Comparison of ENCODE assay signal across 23 mouse cellular contexts in genomic region chr2:117877816-117878215, GRCm38 (mm10).
DNase-seq lines count a peak whose midpoint lies in the region; ATAC-seq lines count a peak whose summit lies in the region.
"Had no signal": no experiment of that assay in that cellular context is flagged by ENCODE, and none has a peak within 500 bp of the region (broad histone marks: within the 10 kb centered on the region; RNA-seq: fewer than 3 reads in every experiment).

No protein-coding gene starts in this region.

- no peak overlapping the region for H3K9ac ChIP-seq in embryonic facial prominence, embryonic 14.5 days (ENCODE audit: low read depth, low read length)
- no peak overlapping the region for H3K9ac ChIP-seq in forebrain, embryonic 14.5 days (ENCODE audit: low read length)
- H3K9ac ChIP-seq: embryonic facial prominence, embryonic 13.5 days; forebrain, embryonic 13.5 days; hindbrain, embryonic 13.5 days; midbrain, embryonic 12.5 days had no signal

- ATAC-seq in embryonic facial prominence, embryonic 14.5 days (ENCODE audit: low read depth), result no peak
- no peak for ATAC-seq in granulocyte monocyte progenitor cell, adult 5-6 weeks (replicated peaks; ENCODE audit: poor library complexity, severe bottlenecking)
- no peak for ATAC-seq in forebrain, embryonic 14.5 days
- ATAC-seq: forebrain, embryonic 13.5 days had no signal

- peak; percentile 71 for DNase-seq in embryonic facial prominence, embryonic 14.5 days (ENCODE audit: low spot score)
- DNase-seq in embryonic facial prominence, embryonic 10.5 days (ENCODE audit: low spot score), result no peak
- peak; percentile 7 to 13 for DNase-seq in urinary bladder, postnatal 36 days (ENCODE audit: low spot score in 2 of 2)
- DNase-seq in urinary bladder, adult 2 months (ENCODE audit: low spot score), result no peak
- peak; percentile 57 for DNase-seq in lung, postnatal 25 days (ENCODE audit: low spot score)
- no peak for DNase-seq in retina, postnatal 1 day
- DNase-seq in forebrain, embryonic 14.5 days (ENCODE audit: low spot score), result no peak
- DNase-seq: adrenal gland, postnatal 10 days; cerebellum, adult 18-20 months; cerebellum, postnatal 14 days; gastrocnemius, postnatal 14 days; heart, adult 2 months; left cerebral cortex, postnatal 4 days; right cerebral cortex, postnatal 25 days; spleen, adult 18-20 months; thymus, adult 18-20 months; thymus, postnatal 36 days had no signal

- no peak overlapping the region for H3K4me3 ChIP-seq in embryonic facial prominence, embryonic 14.5 days (ENCODE audit: low read depth, low read length)
- no peak overlapping the region for H3K4me3 ChIP-seq in embryonic facial prominence, embryonic 10.5 days
- H3K4me3 ChIP-seq in forebrain, embryonic 14.5 days (ENCODE audit: low read depth, low read length), result no peak overlapping the region
- H3K4me3 ChIP-seq: embryonic facial prominence, embryonic 13.5 days; forebrain, embryonic 13.5 days; heart, adult 2 months; hindbrain, embryonic 13.5 days; left cerebral cortex, adult 2 months; midbrain, embryonic 12.5 days had no signal

- no peak overlapping the region for H3K4me2 ChIP-seq in embryonic facial prominence, embryonic 14.5 days (ENCODE audit: low read depth, low read length)
- H3K4me2 ChIP-seq in forebrain, embryonic 14.5 days (ENCODE audit: low read length), result no peak overlapping the region
- H3K4me2 ChIP-seq: embryonic facial prominence, embryonic 13.5 days; forebrain, embryonic 13.5 days; hindbrain, embryonic 13.5 days; midbrain, embryonic 12.5 days had no signal

- no peak overlapping the region for H3K27ac ChIP-seq in embryonic facial prominence, embryonic 14.5 days (replicated peaks; ENCODE audit: low read depth, low read length)
- H3K27ac ChIP-seq in embryonic facial prominence, embryonic 10.5 days (replicated peaks), result no peak overlapping the region
- no peak overlapping the region for H3K27ac ChIP-seq in forebrain, embryonic 14.5 days (ENCODE audit: low read depth, low read length)
- H3K27ac ChIP-seq: embryonic facial prominence, embryonic 13.5 days; forebrain, embryonic 13.5 days; heart, adult 2 months; hindbrain, embryonic 13.5 days; left cerebral cortex, adult 2 months; midbrain, embryonic 12.5 days had no signal

- 70% methylated on average over 6 of the region's 6 CpGs for WGBS in embryonic facial prominence, embryonic 14.5 days
- 83% methylated on average over 6 of the region's 6 CpGs for WGBS in embryonic facial prominence, embryonic 10.5 days
- 88% methylated on average over 6 of the region's 6 CpGs for WGBS in forebrain, embryonic 14.5 days

- peaks cover 8% of the 10 kb centered on the region for H3K4me1 ChIP-seq in embryonic facial prominence, embryonic 14.5 days (ENCODE audit: control insufficient read depth, insufficient read depth, low read length)
- no peaks in the 10 kb centered on the region for H3K4me1 ChIP-seq in embryonic facial prominence, embryonic 10.5 days
- H3K4me1 ChIP-seq in forebrain, embryonic 14.5 days (ENCODE audit: control insufficient read depth, insufficient read depth, low read length), result no peaks in the 10 kb centered on the region
- H3K4me1 ChIP-seq: forebrain, embryonic 13.5 days; hindbrain, embryonic 13.5 days; midbrain, embryonic 12.5 days had no signal

- H3K27me3 ChIP-seq in embryonic facial prominence, embryonic 14.5 days (replicated peaks; ENCODE audit: control insufficient read depth, insufficient read depth, low read length), result no peaks in the 10 kb centered on the region
- H3K27me3 ChIP-seq in embryonic facial prominence, embryonic 10.5 days (replicated peaks; ENCODE audit: low read depth, poor library complexity, severe bottlenecking), result no peaks in the 10 kb centered on the region
- no peaks in the 10 kb centered on the region for H3K27me3 ChIP-seq in forebrain, embryonic 14.5 days (replicated peaks; ENCODE audit: control insufficient read depth, insufficient read depth, low read length)
- H3K27me3 ChIP-seq: embryonic facial prominence, embryonic 13.5 days; forebrain, embryonic 13.5 days; hindbrain, embryonic 13.5 days; midbrain, embryonic 12.5 days had no signal

- H3K36me3 ChIP-seq in embryonic facial prominence, embryonic 14.5 days (ENCODE audit: control insufficient read depth, insufficient read depth, low read length), result no peaks in the 10 kb centered on the region
- no peaks in the 10 kb centered on the region for H3K36me3 ChIP-seq in embryonic facial prominence, embryonic 10.5 days (replicated peaks)
- H3K36me3 ChIP-seq in forebrain, embryonic 14.5 days (ENCODE audit: control insufficient read depth, insufficient read depth, low read length), result no peaks in the 10 kb centered on the region
- H3K36me3 ChIP-seq: embryonic facial prominence, embryonic 13.5 days; hindbrain, embryonic 13.5 days; midbrain, embryonic 12.5 days had no signal

- no peaks in the 10 kb centered on the region for H3K9me3 ChIP-seq in embryonic facial prominence, embryonic 14.5 days (ENCODE audit: control insufficient read depth, low read length)
- H3K9me3 ChIP-seq in embryonic facial prominence, embryonic 10.5 days, result no peaks in the 10 kb centered on the region
- H3K9me3 ChIP-seq in forebrain, embryonic 14.5 days (replicated peaks; ENCODE audit: control insufficient read depth, low read length), result no peaks in the 10 kb centered on the region
- H3K9me3 ChIP-seq: embryonic facial prominence, embryonic 13.5 days; forebrain, embryonic 13.5 days; hindbrain, embryonic 13.5 days; midbrain, embryonic 12.5 days had no signal

Comparison
In these comparisons a context has a peak if more than half of its experiments do, and no peak if none do; other contexts are left out.
1. DNase-seq: peak in embryonic facial prominence, embryonic 14.5 days (single experiment), urinary bladder, postnatal 36 days (2 of 2) and lung, postnatal 25 days (single experiment); none in embryonic facial prominence, embryonic 10.5 days (single experiment), urinary bladder, adult 2 months (single experiment), retina, postnatal 1 day (single experiment) and forebrain, embryonic 14.5 days (single experiment).